Mouse (Mus musculus) lung, adult 2 months (tissue): ENCODE results near the gene Olfr310. TPM values are rescaled to one million over a fixed set of nuclear protein-coding genes. Genes with fewer than 3 reads are reported as not detected.

ENCODE experiments used
- DNase-seq: peaks from one replicate; pipeline ENCODE4 v3.0.0; 2022
- H3K4me1 ChIP-seq: fragments of 200-500 bp; 2 replicates; pipeline ENCODE4 v1.6.1; 2011; ENCODE audit warnings: low read length; ENCODE audit not compliant: control insufficient read depth, insufficient read depth
- H3K4me3 ChIP-seq: fragments of 200-500 bp; replicated peaks from 2 replicates; pipeline ENCODE3; 2011; ENCODE audit warnings: low read depth, mild to moderate bottlenecking, control low read depth, low read length; ENCODE audit errors: extremely low read depth
- CTCF ChIP-seq: fragments of 200-500 bp; IDR thresholded peaks from 2 replicates; pipeline ENCODE4 v1.5.1; 2011; ENCODE audit warnings: mild to moderate bottlenecking, low read length, control low read depth; ENCODE audit not compliant: insufficient read depth
- POLR2A ChIP-seq: fragments of 200-500 bp; IDR thresholded peaks from 2 replicates; pipeline ENCODE4 v1.6.1; 2011; ENCODE audit warnings: low read depth, mild to moderate bottlenecking, control low read depth, low read length, borderline replicate concordance; ENCODE audit errors: extremely low read depth
- WGBS: fragments of 180-500 bp; shearing (Covaris S2); methylation state at CpG from one replicate; pipeline ENCODE4 v1.1.7; 2018; 5-methylcytosine and 5-hydroxymethylcytosine counted together
- polyA plus RNA-seq: library from polyadenylated mRNA; depleted of rRNA; stranded (reverse); fragments of >200 nt; gene quantifications from 2 replicates; pipeline ENCODE4 v1.2.3, GENCODE M21; 2012; rRNA removed

The Olfr310 gene
- not detected in 2 replicates for polyA plus RNA-seq

DNA sequence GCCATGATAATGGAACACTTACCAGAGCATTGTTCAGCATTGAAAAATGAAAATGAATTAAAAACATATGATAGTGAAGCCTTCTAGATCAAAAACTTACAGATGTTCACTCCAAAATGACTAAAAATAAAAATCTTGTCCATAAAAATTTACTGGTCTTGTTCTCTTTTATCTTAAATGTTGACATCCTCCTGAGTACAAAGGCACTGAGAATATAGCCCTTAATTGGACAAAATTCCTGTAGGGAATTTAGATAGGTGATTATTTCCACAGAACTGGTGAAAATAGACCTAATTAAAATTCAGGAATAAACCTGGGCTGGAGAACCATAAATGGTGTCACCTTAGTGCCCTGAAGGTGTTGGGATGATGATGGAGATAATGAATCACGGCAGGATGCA, at the start of gene Olfr310:
Gene Olfr310, minus strand, starts transcription at position 101 of the 400 bp plus-strand sequence.
- DNase-seq: no peak
- Histone ChIP-seq H3K4me3 (no peak within 1 kb of the TSS), H3K4me1 (no peaks in the 10 kb centered on the region)
- TF ChIP-seq CTCF (no peak), POLR2A (no peak)
- WGBS: 55% methylated on average over 1 of the region's 1 CpGs

DNA sequence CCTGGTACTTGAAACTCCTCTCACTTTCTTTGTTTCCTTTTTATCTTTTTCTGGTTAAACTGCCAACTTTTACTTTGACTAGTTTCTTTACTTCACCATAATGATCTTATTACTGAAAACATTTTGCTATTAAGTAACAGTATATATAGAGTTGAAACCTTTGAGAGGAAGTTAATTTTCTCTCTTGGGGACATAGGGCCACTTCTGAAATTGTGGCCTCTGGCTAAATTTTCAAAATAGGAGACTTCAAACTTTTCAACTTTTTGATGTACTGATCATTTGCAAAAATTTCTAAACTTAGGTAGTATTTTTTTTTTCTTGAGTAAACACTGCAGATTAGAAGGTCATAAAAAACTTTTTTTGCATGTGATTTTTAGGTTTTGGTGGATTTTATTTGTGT, 48.6 kb upstream of the Olfr310 start, which contains the start of gene Olfr308:
Gene Olfr308, minus strand, starts transcription at position 101 of the 400 bp plus-strand sequence.
- no peak for TF ChIP-seq POLR2A
- no peak for TF ChIP-seq CTCF
- Histone ChIP-seq H3K4me3 (no peak within 1 kb of the TSS), H3K4me1 (no peaks in the 10 kb centered on the region)
- DNase-seq: no peak

DNA sequence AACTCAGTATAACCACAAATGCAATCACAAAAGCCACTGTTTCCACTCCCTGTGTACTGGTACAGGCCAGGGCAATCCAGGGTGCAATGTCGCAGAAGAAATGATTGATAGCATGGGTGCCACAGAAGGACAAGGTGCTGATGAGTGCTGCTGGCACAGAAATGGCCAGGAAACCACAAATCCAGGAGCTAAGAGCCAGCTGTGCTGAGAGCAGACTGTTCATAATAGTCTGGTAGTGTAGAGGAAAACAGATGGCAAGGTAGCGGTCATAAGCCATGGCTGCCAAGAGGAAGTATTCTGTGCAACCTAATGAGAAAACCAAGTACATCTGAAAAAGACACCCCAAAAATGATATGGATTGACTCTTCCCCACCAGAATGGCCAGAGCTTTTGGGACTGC, 44.4 kb upstream of the Olfr310 start:
- 82% methylated on average over 2 of the region's 2 CpGs for WGBS
- Histone ChIP-seq H3K4me1 (no peaks in the 10 kb centered on the region), H3K4me3 (no peak overlapping the region)
- no peak for TF ChIP-seq CTCF
- TF ChIP-seq POLR2A: no peak
- no peak for DNase-seq

DNA sequence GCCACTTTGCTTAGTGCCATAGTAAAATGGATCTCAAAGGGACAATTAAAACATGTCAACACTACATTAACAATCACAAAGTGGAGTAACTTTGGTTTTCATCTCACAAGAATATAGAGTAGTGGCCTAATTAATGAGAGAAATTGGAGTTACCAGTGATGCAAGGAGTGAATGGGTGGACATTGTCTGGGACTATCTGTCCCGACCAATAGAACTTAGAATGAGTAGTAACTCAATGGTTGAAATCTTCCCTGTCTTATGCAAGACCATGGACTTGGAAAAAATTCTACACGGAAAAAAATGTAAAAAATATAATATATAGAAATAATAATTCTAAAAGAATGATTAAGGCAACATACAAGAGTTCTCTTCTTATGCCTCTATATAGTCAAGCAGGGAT, 36.6 kb upstream of the Olfr310 start, which contains the start of gene Olfr309:
Gene Olfr309, minus strand, starts transcription at position 101 of the 400 bp plus-strand sequence.
- H3K4me3 ChIP-seq: no peak within 1 kb of the TSS
- no peak for DNase-seq
- no peak for TF ChIP-seq CTCF
- WGBS: 55% methylated on average over 2 of the region's 2 CpGs
- H3K4me1 ChIP-seq: no peaks in the 10 kb centered on the region

DNA sequence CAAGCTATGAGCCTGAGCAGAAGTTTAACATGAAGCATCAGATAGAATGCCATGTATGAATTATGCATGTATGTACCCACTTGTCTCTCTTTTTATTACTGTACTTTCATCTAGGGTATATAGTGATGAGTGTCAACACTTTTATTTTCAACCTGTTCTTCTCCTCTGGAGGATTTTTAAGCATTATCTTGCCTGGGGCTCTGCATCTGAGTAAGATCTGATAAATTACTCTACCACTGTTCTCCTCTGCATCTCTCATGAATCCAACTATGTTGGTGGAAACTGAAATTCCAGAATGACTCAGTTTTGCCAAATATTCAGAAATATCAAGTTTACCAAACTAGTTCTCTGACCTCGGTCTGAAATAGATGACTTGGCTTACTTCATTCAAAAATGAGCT, 30.8 kb downstream of the Olfr310 start, which contains the start of gene Vmn2r76:
Gene Vmn2r76, minus strand, starts transcription at position 101 of the 400 bp plus-strand sequence.
- Histone ChIP-seq H3K4me1 (no peaks in the 10 kb centered on the region), H3K4me3 (no peak within 1 kb of the TSS)
- 48% methylated on average over 1 of the region's 1 CpGs for WGBS
- no peak for DNase-seq
- TF ChIP-seq POLR2A: no peak
- no peak for TF ChIP-seq CTCF

Other genes starting within 250 kb of the Olfr310 start
- gene Vmn2r75, start 105.4 kb downstream of the Olfr310 start, polyA plus RNA-seq: not detected in 2 replicates
- gene Vmn2r76, start 30.9 kb downstream of the Olfr310 start, polyA plus RNA-seq: not detected in 2 replicates
- not detected in 2 replicates for gene Olfr309, start 36.5 kb upstream of the Olfr310 start, polyA plus RNA-seq
- not detected in 2 replicates for gene Olfr308, start 48.5 kb upstream of the Olfr310 start, polyA plus RNA-seq
- gene Olfr307, start 60.4 kb upstream of the Olfr310 start, polyA plus RNA-seq: not detected in 2 replicates
- gene Olfr305, start 89.8 kb upstream of the Olfr310 start, polyA plus RNA-seq: not detected in 2 replicates
- gene Olfr304, start 109.5 kb upstream of the Olfr310 start, polyA plus RNA-seq: not detected in 2 replicates
- not detected in 2 replicates for gene Olfr303, start 120.6 kb upstream of the Olfr310 start, polyA plus RNA-seq
- not detected in 2 replicates for gene Olfr301, start 126.7 kb upstream of the Olfr310 start, polyA plus RNA-seq
- not detected in 2 replicates for gene Olfr299, start 182.7 kb upstream of the Olfr310 start, polyA plus RNA-seq
- not detected in 2 replicates for gene Olfr298, start 215.3 kb upstream of the Olfr310 start, polyA plus RNA-seq
- gene Olfr297, start 242.8 kb upstream of the Olfr310 start, polyA plus RNA-seq: not detected in 2 replicates